Comparison of ENCODE assay signal across 8 mouse cellular contexts in the genomic region with DNA sequence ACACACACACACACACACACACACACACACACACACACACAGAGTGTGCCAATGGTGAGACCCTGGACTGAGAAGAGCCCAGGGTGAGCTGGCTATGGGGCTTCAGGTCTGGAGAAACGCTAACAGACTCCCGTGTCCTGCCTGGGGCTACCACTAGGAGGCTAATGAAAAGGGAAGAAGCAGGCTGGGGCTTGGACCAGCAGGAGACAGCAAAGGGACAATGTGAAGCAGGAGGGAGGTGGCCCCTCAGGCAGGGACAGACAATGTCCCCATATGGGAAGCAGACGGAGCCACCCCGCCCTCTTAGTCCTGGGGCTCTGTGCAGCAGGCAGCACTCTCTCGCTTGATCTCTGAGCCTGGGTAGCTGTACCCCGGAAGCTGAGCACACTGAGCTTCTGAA.
DNase-seq lines count a peak whose midpoint lies in the region; ATAC-seq lines count a peak whose summit lies in the region.

No protein-coding gene starts in this region.

- H3K4me1 ChIP-seq in neural tube, embryonic 15.5 days = peaks cover 4% of the 10 kb centered on the region; the same call in 1 of the 2 replicates
- H3K4me1 ChIP-seq in hindbrain, embryonic 14.5 days (replicated peaks; ENCODE audit: control insufficient read depth, insufficient read depth, low read length) = peaks cover 6% of the 10 kb centered on the region; the same call in 1 of the 2 replicates

- H3K4me3 ChIP-seq in neural tube, embryonic 15.5 days (replicated peaks) = no peak overlapping the region
- H3K4me3 ChIP-seq in hindbrain, embryonic 14.5 days (replicated peaks; ENCODE audit: low read length) = no peak overlapping the region

- H3K9me3 ChIP-seq in neural tube, embryonic 15.5 days (replicated peaks) = no peaks in the 10 kb centered on the region
- no peaks in the 10 kb centered on the region for H3K9me3 ChIP-seq in hindbrain, embryonic 14.5 days (ENCODE audit: control insufficient read depth, low read length)

- no peak overlapping the region for H3K27ac ChIP-seq in neural tube, embryonic 15.5 days (replicated peaks)
- no peak overlapping the region for H3K27ac ChIP-seq in hindbrain, embryonic 14.5 days

- peaks cover 46% of the 10 kb centered on the region for H3K27me3 ChIP-seq in neural tube, embryonic 15.5 days (replicated peaks)
- H3K27me3 ChIP-seq in hindbrain, embryonic 14.5 days (ENCODE audit: control insufficient read depth, insufficient read depth, low read length) = peaks cover 64% of the 10 kb centered on the region

- peak; percentile 13 to 58 for DNase-seq in adrenal gland, adult (ENCODE audit: inconsistent age in 2 of 2, low spot score in 1 of 2)
- no peak for DNase-seq in adrenal gland, adult 8-10 months
- DNase-seq in neural tube, embryonic 10.5 days (ENCODE audit: extremely low spot score, low spot score) = peak; percentile 71
- peak; percentile 87 for DNase-seq in embryo, embryonic 10 days (ENCODE audit: low spot score)
- no peak for DNase-seq in hindbrain, embryonic 14.5 days (ENCODE audit: low spot score)
- peak; percentile 34 for DNase-seq in lung, postnatal 14 days
- no peak for DNase-seq in right cerebral cortex, postnatal 36 days (ENCODE audit: low spot score in 2 of 2)

- no peaks in the 10 kb centered on the region for H3K36me3 ChIP-seq in neural tube, embryonic 15.5 days
- no peaks in the 10 kb centered on the region for H3K36me3 ChIP-seq in hindbrain, embryonic 14.5 days (replicated peaks; ENCODE audit: control insufficient read depth, insufficient read depth)

- ATAC-seq in neural tube, embryonic 15.5 days (ENCODE audit: low FRiP score) = no peak
- ATAC-seq in hindbrain, embryonic 14.5 days (ENCODE audit: low FRiP score) = peak; percentile 65; the same call in 1 of the 2 replicates

- no peak overlapping the region for H3K9ac ChIP-seq in neural tube, embryonic 15.5 days (replicated peaks)
- H3K9ac ChIP-seq in hindbrain, embryonic 14.5 days = no peak overlapping the region

- H3K4me2 ChIP-seq in neural tube, embryonic 15.5 days = no peak overlapping the region
- H3K4me2 ChIP-seq in hindbrain, embryonic 14.5 days (replicated peaks) = no peak overlapping the region

- 5% methylated on average over 6 of the region's 6 CpGs for WGBS in neural tube, embryonic 15.5 days
- WGBS in hindbrain, embryonic 14.5 days = 2% methylated on average over 6 of the region's 6 CpGs

Comparison
In these comparisons a context has a peak if more than half of its experiments do, and no peak if none do; other contexts are left out.
1. DNase-seq: peak in adrenal gland, adult (2 of 2), neural tube, embryonic 10.5 days (single experiment), embryo, embryonic 10 days (single experiment) and lung, postnatal 14 days (single experiment); none in adrenal gland, adult 8-10 months (single experiment), hindbrain, embryonic 14.5 days (single experiment) and right cerebral cortex, postnatal 36 days (0 of 2).